Mouse (Mus musculus): ENCODE measurements around the gene Sesn2. TPM values are rescaled to one million over a fixed set of nuclear protein-coding genes. Genes with fewer than 3 reads are reported as not detected.
A peak's percentile ranks its signal among the peaks of the same experiment; 100 is the strongest.
"Not testable (repeated sequence)": the region's sequence is repeated elsewhere in the genome, so short reads cannot be mapped to it uniquely, and the experiment has no call there.

Gene Sesn2
- 55.1 and 58.4 TPM in 2 replicates for polyA plus RNA-seq (2011; ENCODE audit: insufficient read length, low read depth, missing spikeins)

- Histone ChIP-seq H3K4me1 (ENCODE audit: control insufficient read depth, insufficient read depth, low read length) (peaks cover 7% of the 10 kb centered on the region), H3K4me3 (ENCODE audit: insufficient read depth, low read length) (peak within 1 kb of the TSS; percentile 71), H3K27ac (ENCODE audit: insufficient read depth, low read length) (peak within 1 kb of the TSS; percentile 98)
- TF ChIP-seq POLR2A (IDR thresholded peaks at IDR 0.05; ENCODE audit: low read depth, low read length): peak; percentile 97
- TF ChIP-seq CTCF (IDR thresholded peaks at IDR 0.05; ENCODE audit: borderline replicate concordance, insufficient read depth, low read length): no peak
These were observed at the start of gene Sesn2 for GRCm38 (mm10) chr4:132510352-132510798. Gene Sesn2, minus strand, starts transcription at chr4:132510501.

GRCm38 (mm10) chr4:132555550-132555949, 45.2 kb upstream of the Sesn2 start:
- not testable (repeated sequence) for H3K4me3 ChIP-seq (ENCODE audit: insufficient read depth, low read length); H3K27ac ChIP-seq (ENCODE audit: insufficient read depth, low read length); H3K4me1 ChIP-seq (ENCODE audit: control insufficient read depth, insufficient read depth, low read length)

- H3K27ac ChIP-seq (ENCODE audit: insufficient read depth, low read length): no peak overlapping the region
- no peaks in the 10 kb centered on the region for H3K4me1 ChIP-seq (ENCODE audit: control insufficient read depth, insufficient read depth, low read length)
- no peak overlapping the region for H3K4me3 ChIP-seq (ENCODE audit: insufficient read depth, low read length)
- no peak for TF ChIP-seq CTCF (IDR thresholded peaks at IDR 0.05; ENCODE audit: borderline replicate concordance, insufficient read depth, low read length)
- TF ChIP-seq POLR2A (IDR thresholded peaks at IDR 0.05; ENCODE audit: low read depth, low read length): no peak
These were observed 44.4 kb upstream of the Sesn2 start for GRCm38 (mm10) chr4:132554653-132555052.

GRCm38 (mm10) chr4:132554221-132554620, 43.9 kb upstream of the Sesn2 start:
- TF ChIP-seq POLR2A (IDR thresholded peaks at IDR 0.05; ENCODE audit: low read depth, low read length) (no peak), CTCF (IDR thresholded peaks at IDR 0.05; ENCODE audit: borderline replicate concordance, insufficient read depth, low read length) (no peak)
- H3K27ac ChIP-seq (ENCODE audit: insufficient read depth, low read length): no peak overlapping the region
- no peaks in the 10 kb centered on the region for H3K4me1 ChIP-seq (ENCODE audit: control insufficient read depth, insufficient read depth, low read length)
- no peak overlapping the region for H3K4me3 ChIP-seq (ENCODE audit: insufficient read depth, low read length)

- Histone ChIP-seq H3K27ac (ENCODE audit: insufficient read depth, low read length) (no peak overlapping the region), H3K4me1 (ENCODE audit: control insufficient read depth, insufficient read depth, low read length) (no peaks in the 10 kb centered on the region), H3K4me3 (ENCODE audit: insufficient read depth, low read length) (no peak overlapping the region)
- TF ChIP-seq POLR2A (IDR thresholded peaks at IDR 0.05; ENCODE audit: low read depth, low read length) (no peak), CTCF (IDR thresholded peaks at IDR 0.05; ENCODE audit: borderline replicate concordance, insufficient read depth, low read length) (peak; percentile 41; the same call in 1 of the 2 replicates)
These were observed 35.5 kb upstream of the Sesn2 start for GRCm38 (mm10) chr4:132545851-132546250.

GRCm38 (mm10) chr4:132542724-132543123, 32.4 kb upstream of the Sesn2 start:
- H3K4me3 ChIP-seq (ENCODE audit: insufficient read depth, low read length): no peak overlapping the region
- no peak for TF ChIP-seq POLR2A (IDR thresholded peaks at IDR 0.05; ENCODE audit: low read depth, low read length)
- no peak overlapping the region for H3K27ac ChIP-seq (ENCODE audit: insufficient read depth, low read length)
- no peaks in the 10 kb centered on the region for H3K4me1 ChIP-seq (ENCODE audit: control insufficient read depth, insufficient read depth, low read length)

- H3K27ac ChIP-seq (ENCODE audit: insufficient read depth, low read length): no peak overlapping the region
- H3K4me1 ChIP-seq (ENCODE audit: control insufficient read depth, insufficient read depth, low read length): no peaks in the 10 kb centered on the region
- TF ChIP-seq POLR2A (IDR thresholded peaks at IDR 0.05; ENCODE audit: low read depth, low read length) (no peak), CTCF (IDR thresholded peaks at IDR 0.05; ENCODE audit: borderline replicate concordance, insufficient read depth, low read length) (no peak)
- no peak overlapping the region for H3K4me3 ChIP-seq (ENCODE audit: insufficient read depth, low read length)
These were observed 31.1 kb upstream of the Sesn2 start for GRCm38 (mm10) chr4:132541413-132541812.

- H3K4me3 ChIP-seq (ENCODE audit: insufficient read depth, low read length): no peak overlapping the region
- H3K4me1 ChIP-seq (ENCODE audit: control insufficient read depth, insufficient read depth, low read length): no peaks in the 10 kb centered on the region
- no peak overlapping the region for H3K27ac ChIP-seq (ENCODE audit: insufficient read depth, low read length)
- TF ChIP-seq POLR2A (IDR thresholded peaks at IDR 0.05; ENCODE audit: low read depth, low read length): no peak
- TF ChIP-seq CTCF (IDR thresholded peaks at IDR 0.05; ENCODE audit: borderline replicate concordance, insufficient read depth, low read length): no peak
These were observed 29.2 kb upstream of the Sesn2 start for GRCm38 (mm10) chr4:132539481-132539880.

- TF ChIP-seq CTCF (IDR thresholded peaks at IDR 0.05; ENCODE audit: borderline replicate concordance, insufficient read depth, low read length): no peak
- peak; percentile 85 for TF ChIP-seq POLR2A (IDR thresholded peaks at IDR 0.05; ENCODE audit: low read depth, low read length)
- H3K4me1 ChIP-seq (ENCODE audit: control insufficient read depth, insufficient read depth, low read length): no peaks in the 10 kb centered on the region; the same call in 1 of the 2 replicates
- H3K4me3 ChIP-seq (ENCODE audit: insufficient read depth, low read length): peak within 1 kb of the TSS; percentile 97
- H3K27ac ChIP-seq (ENCODE audit: insufficient read depth, low read length): peak within 1 kb of the TSS; percentile 25; the same call in 1 of the 2 replicates
These were observed 25.3 kb upstream of the Sesn2 start, which contains the start of gene Dnajc8 for GRCm38 (mm10) chr4:132535406-132536121. Gene Dnajc8, plus strand, starts transcription at chr4:132535550.

Data from embryonic fibroblast, embryonic 13.5 days (primary cell).